8 mouse cellular contexts compared by ENCODE assay signal in the genomic region with DNA sequence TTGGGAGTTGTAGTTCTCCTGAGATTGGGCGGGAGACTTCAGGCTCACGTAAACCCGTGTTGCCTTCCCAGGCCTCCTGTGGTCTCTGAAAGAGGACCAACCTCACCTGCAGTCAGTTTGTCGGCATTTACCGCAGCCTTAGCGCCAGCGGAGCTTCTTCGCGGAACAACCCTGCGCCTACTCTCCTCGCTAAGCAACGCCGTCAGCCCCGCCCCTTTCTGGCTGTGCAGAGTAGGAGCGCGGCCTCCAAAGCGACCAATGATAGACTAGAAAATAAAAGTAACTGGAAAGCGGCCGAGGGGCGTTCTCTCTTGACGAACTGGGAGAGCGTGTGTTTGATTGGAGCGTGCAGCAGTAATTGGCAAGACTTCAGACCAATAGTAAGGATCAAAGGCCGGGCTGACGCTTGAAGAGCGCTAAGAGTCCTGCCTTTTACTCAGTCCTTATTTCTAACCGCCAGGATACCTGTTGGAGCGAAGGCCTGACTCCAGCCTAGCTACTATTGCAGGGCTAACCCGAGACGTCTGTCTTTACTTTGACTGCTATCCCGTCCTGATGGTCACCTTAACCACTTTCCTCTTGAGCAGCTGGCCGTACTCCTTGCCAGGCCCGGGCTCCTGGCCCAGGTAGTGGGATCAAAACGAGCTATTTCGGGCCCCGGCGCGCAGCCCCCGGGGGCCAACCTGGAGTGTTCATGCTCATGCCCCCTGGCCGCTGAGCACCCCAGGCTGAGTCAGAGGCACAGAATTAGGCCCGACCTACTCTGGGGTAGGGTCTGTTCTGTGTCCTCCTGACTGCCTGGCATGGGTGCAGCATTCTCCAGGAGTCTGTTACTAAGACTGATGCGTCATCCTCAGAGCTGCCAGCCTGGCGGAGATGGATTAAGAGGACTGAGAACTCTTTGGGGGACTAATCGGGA. TPM values are rescaled to one million over a fixed set of nuclear protein-coding genes. Genes with fewer than 3 reads are reported as not detected.
DNase-seq lines count a peak whose midpoint lies in the region; ATAC-seq lines count a peak whose summit lies in the region.

A gene (plus strand): TSS at position 77 of the 919 bp plus-strand sequence.
A gene (minus strand): TSS at position 198 of the 919 bp plus-strand sequence.

- peaks cover 36% of the 10 kb centered on the region for H3K36me3 ChIP-seq in hindbrain, embryonic 14.5 days (replicated peaks; ENCODE audit: control insufficient read depth, insufficient read depth)

- H3K27me3 ChIP-seq in hindbrain, embryonic 14.5 days (ENCODE audit: control insufficient read depth, insufficient read depth, low read length): peaks cover 8% of the 10 kb centered on the region; the same call in 1 of the 2 replicates

- peak within 1 kb of the TSS; percentile 54 for H3K4me3 ChIP-seq in hindbrain, embryonic 14.5 days (replicated peaks; ENCODE audit: low read length)

- ATAC-seq in hindbrain, embryonic 14.5 days (ENCODE audit: low FRiP score): peak; percentile 95

- no peaks in the 10 kb centered on the region for H3K9me3 ChIP-seq in hindbrain, embryonic 14.5 days (ENCODE audit: control insufficient read depth, low read length)

- WGBS in hindbrain, embryonic 14.5 days: under 1% methylated on average over 44 of the region's 44 CpGs

- H3K4me1 ChIP-seq in hindbrain, embryonic 14.5 days (replicated peaks; ENCODE audit: control insufficient read depth, insufficient read depth, low read length): peaks cover 13% of the 10 kb centered on the region

- H3K4me2 ChIP-seq in hindbrain, embryonic 14.5 days (replicated peaks): peak within 1 kb of the TSS; percentile 74

- peak; percentile 100 for DNase-seq in R1 (ENCODE audit: low read depth, low spot score)
- peak; percentile 97 for DNase-seq in cerebellum, postnatal 25 days
- DNase-seq in frontal cortex, postnatal 25 days (ENCODE audit: low spot score in 2 of 2): peak; percentile 92 to 93
- peak; percentile 97 for DNase-seq in hindbrain, embryonic 14.5 days (ENCODE audit: low spot score)
- DNase-seq in layer of hippocampus, postnatal 36 days: peak; percentile 95
- peak; percentile 100 for DNase-seq in lung, postnatal 36 days
- peak; percentile 99 for DNase-seq in retina, postnatal 1 day
- peak; percentile 94 to 96 for DNase-seq in urinary bladder, adult 18-20 months (ENCODE audit: low spot score in 2 of 2)

- H3K27ac ChIP-seq in hindbrain, embryonic 14.5 days: peak within 1 kb of the TSS; percentile 91

- peak within 1 kb of the TSS; percentile 58 for H3K9ac ChIP-seq in hindbrain, embryonic 14.5 days

RNA-seq across cellular contexts. Expression of the first gene that starts in this region (rescaled TPM):
- 9.3 and 12.6 TPM in 2 replicates for polyA plus RNA-seq in hindbrain, embryonic 14.5 days (2014; fragmentation: Nextera tagmentation; extraction: Ambion mirVana)
- total RNA-seq in layer of hippocampus, postnatal 36 days (2021): 1 to 10 TPM; 3.3 to 3.7 TPM

RNA-seq across cellular contexts. Expression of the second gene that starts in this region (rescaled TPM):
- 10.4 and 11.0 TPM in 2 replicates for polyA plus RNA-seq in hindbrain, embryonic 14.5 days (2014; fragmentation: Nextera tagmentation; extraction: Ambion mirVana)
- total RNA-seq in layer of hippocampus, postnatal 36 days (2021): 1 to 10 TPM; 5.7 to 6.9 TPM

Comparison
In these comparisons a context has a peak if more than half of its experiments do, and no peak if none do; other contexts are left out.
1. Peak in every context shown above with its lines: DNase-seq, ATAC-seq, H3K4me3 ChIP-seq and H3K27ac ChIP-seq.